Mouse (Mus musculus) hindbrain, embryonic 10.5 days (tissue): ENCODE data around the gene Lrrc2. TPM values are rescaled to one million over a fixed set of nuclear protein-coding genes. Genes with fewer than 3 reads are reported as not detected.

ENCODE experiments used
- DNase-seq: peaks from one replicate; pipeline ENCODE4 v3.0.0-alpha.2; 2017; ENCODE audit warnings: low spot score
- H3K27ac ChIP-seq: fragments of 300-500 bp; sonication (generic); 2 replicates; pipeline ENCODE4 v1.5.1; 2016; ENCODE audit warnings: mild to moderate bottlenecking, moderate library complexity
- H3K27me3 ChIP-seq: fragments of 300-500 bp; sonication (generic); 2 replicates; pipeline ENCODE4 v1.6.1; 2016; ENCODE audit warnings: mild to moderate bottlenecking; ENCODE audit not compliant: poor library complexity, insufficient read depth, severe bottlenecking
- H3K36me3 ChIP-seq: fragments of 300-500 bp; sonication (generic); 2 replicates; pipeline ENCODE4 v1.6.1; 2016; ENCODE audit warnings: mild to moderate bottlenecking, moderate library complexity
- H3K4me1 ChIP-seq: fragments of 300-500 bp; sonication (generic); replicated peaks from 2 replicates; pipeline ENCODE4 v1.6.1; 2016; ENCODE audit warnings: mild to moderate bottlenecking
- H3K4me3 ChIP-seq: fragments of 300-500 bp; sonication (generic); 2 replicates; pipeline ENCODE4 v1.5.1; 2016; ENCODE audit warnings: mild to moderate bottlenecking, moderate library complexity
- H3K9me3 ChIP-seq: fragments of 300-500 bp; sonication (generic); 2 replicates; pipeline ENCODE4 v1.6.1; 2016; ENCODE audit warnings: mild to moderate bottlenecking, moderate library complexity
- WGBS: fragments of 180-500 bp; shearing (Covaris S2); methylation state at CpG from one replicate; pipeline ENCODE4 v1.1.7; 2016; 5-methylcytosine and 5-hydroxymethylcytosine counted together
- polyA plus RNA-seq: library from polyadenylated mRNA; unstranded; fragments of >200 nt; fragmentation: Nextera tagmentation; extraction: Ambion mirVana; gene quantifications from 2 replicates; pipeline ENCODE4 v1.2.1, GENCODE M21; 2016

Lrrc2 gene
- polyA plus RNA-seq, 1 experiment from 2014 or later = 0.33 TPM

DNA sequence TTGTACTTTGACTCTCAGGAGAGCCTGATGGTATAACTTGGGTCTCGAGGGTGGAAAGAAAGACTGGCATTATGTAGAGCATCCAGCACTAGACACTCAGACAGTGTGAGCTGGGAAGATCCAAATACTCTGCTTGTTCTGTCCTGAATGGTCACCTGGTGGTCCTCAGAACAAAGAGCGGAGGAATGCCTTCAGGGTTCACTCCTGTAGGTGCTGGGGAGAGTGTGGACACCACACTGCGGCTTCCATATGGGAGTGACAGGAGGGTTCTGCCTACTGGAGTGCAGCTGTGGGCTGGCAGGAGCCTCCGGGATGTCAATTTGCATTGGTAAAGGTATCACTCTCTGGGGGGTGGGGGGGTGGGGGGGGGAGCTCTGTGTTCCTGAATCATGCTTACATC, 31.0 kb downstream of the Lrrc2 start:
- Histone ChIP-seq H3K36me3 (no peaks in the 10 kb centered on the region), H3K9me3 (0 out of 2 replicates have a peak, but pooled peaks cover 3% of the 10 kb centered on the region), H3K4me3 (no peak overlapping the region), H3K27ac (no peak overlapping the region), H3K4me1 (no peaks in the 10 kb centered on the region), H3K27me3 (no peaks in the 10 kb centered on the region)
- WGBS = 54% methylated on average over 4 of the region's 4 CpGs
- no peak for DNase-seq

DNA sequence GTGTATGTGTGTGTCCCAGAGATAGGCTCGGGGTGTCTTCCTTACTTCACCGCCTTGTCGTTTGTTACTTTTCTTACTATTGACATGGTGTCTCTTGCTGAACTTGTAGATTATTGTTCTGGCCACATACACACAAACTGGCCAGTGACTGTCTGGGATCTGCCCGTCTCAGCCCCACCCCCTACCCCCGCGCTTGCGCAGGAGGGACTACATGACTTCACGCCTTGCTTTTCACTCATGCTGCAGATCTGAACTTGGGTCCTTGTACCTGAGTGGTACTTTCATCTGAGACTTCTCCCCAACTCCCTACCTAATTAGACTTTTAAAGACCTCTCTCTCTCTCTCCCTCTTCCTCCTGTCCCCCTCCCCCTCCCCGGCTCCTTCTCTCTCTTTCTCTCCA, 32.8 kb downstream of the Lrrc2 start:
- 0 out of 2 replicates have a peak, but pooled peaks cover 3% of the 10 kb centered on the region for H3K9me3 ChIP-seq
- no peaks in the 10 kb centered on the region for H3K27me3 ChIP-seq
- 92% methylated on average over 9 of the region's 9 CpGs for WGBS
- DNase-seq = no peak
- H3K27ac ChIP-seq = no peak overlapping the region
- no peaks in the 10 kb centered on the region for H3K36me3 ChIP-seq
- H3K4me1 ChIP-seq = no peaks in the 10 kb centered on the region
- no peak overlapping the region for H3K4me3 ChIP-seq

DNA sequence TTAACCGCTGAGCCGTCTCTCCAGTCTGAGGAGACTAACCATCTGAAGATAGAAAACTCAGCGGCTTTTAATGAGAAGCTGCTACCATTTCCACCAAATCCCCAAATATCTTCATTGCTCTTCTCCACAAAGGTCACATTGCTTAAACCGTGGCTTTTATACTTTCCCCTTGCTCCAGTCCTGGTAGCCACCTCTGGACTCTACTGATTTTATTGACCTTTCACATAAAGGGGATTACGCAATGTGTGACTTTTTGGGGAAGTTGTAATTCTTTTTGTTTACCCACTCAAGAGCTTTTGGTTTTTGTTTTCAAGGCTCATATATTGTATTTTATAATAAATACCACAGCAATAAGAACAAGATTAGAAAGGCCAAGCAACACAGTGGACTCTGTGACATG, 34.2 kb downstream of the Lrrc2 start:
- no peak for DNase-seq
- H3K4me3 ChIP-seq = no peak overlapping the region
- H3K36me3 ChIP-seq = no peaks in the 10 kb centered on the region
- no peaks in the 10 kb centered on the region for H3K27me3 ChIP-seq
- 95% methylated on average over 5 of the region's 5 CpGs for WGBS
- H3K4me1 ChIP-seq = no peaks in the 10 kb centered on the region
- H3K9me3 ChIP-seq = 0 out of 2 replicates have a peak, but pooled peaks cover 3% of the 10 kb centered on the region
- no peak overlapping the region for H3K27ac ChIP-seq

DNA sequence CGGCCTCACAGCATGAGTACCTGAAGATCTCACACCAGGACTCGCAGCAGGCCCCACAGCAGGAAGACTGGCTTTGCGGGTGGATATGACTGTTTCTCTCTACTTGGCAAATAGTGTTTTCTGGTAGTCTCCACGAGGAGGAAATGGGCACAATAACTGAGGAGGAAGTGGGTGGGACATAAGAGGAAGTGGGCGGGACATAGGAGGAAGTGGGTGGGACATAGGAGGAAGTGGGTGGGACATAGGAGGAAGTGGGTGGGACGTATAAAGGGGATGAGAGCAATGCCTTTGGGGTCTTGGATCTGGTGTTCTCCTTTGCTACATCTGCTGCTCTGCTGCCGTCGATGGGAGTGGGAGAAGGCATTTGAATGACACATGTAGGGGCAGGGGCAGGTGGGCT, 34.6 kb downstream of the Lrrc2 start:
- H3K4me3 ChIP-seq = no peak overlapping the region
- H3K36me3 ChIP-seq = no peaks in the 10 kb centered on the region
- no peak overlapping the region for H3K27ac ChIP-seq
- 87% methylated on average over 8 of the region's 8 CpGs for WGBS
- no peak for DNase-seq
- no peaks in the 10 kb centered on the region for H3K4me1 ChIP-seq
- 0 out of 2 replicates have a peak, but pooled peaks cover 3% of the 10 kb centered on the region for H3K9me3 ChIP-seq
- no peaks in the 10 kb centered on the region for H3K27me3 ChIP-seq

DNA sequence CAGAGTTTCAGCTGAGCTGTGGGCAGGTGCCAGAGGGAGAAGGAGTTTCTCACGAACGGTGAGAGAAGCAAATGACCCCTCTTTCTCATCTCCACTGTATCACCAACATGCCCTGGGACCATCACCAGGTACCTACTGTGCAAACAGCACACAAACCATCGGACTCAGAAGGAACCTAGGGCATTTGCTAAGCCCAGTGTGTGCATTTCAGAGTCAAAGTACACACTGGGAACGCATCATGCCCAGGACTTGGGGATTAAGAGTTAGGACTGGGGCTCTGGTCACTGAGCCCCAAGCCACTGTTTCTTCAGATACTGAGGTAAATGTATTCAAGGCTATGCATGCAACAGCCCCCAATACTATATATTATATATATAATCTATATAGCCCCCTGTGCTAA, 36.0 kb downstream of the Lrrc2 start:
- Histone ChIP-seq H3K27me3 (no peaks in the 10 kb centered on the region), H3K36me3 (no peaks in the 10 kb centered on the region), H3K4me3 (no peak overlapping the region), H3K9me3 (0 out of 2 replicates have a peak, but pooled peaks cover 3% of the 10 kb centered on the region), H3K4me1 (no peaks in the 10 kb centered on the region), H3K27ac (no peak overlapping the region)
- DNase-seq = no peak
- WGBS = 79% methylated on average over 4 of the region's 4 CpGs

DNA sequence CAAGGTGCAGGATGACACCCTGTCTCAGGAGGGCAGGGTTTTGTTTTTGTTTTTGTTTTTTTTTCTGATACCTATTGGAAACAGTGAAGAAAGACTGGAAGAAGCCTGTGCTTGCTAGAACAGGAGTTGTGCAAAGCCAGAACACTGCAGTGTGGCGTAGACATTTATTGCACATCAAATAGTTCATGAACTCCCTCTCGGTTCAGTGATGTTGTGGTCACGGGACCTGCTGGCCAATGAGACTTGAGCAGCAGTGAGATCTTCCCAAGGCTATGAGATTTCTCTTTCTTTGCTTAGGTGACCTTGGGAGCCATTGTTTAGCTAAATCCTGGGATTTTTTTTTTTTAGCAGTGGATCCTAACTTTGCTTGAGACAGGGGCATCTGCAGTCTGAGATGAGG, 36.7 kb downstream of the Lrrc2 start:
- WGBS = 90% methylated on average over 3 of the region's 3 CpGs
- no peaks in the 10 kb centered on the region for H3K4me1 ChIP-seq
- H3K27me3 ChIP-seq = no peaks in the 10 kb centered on the region
- 0 out of 2 replicates have a peak, but pooled peaks cover 3% of the 10 kb centered on the region for H3K9me3 ChIP-seq
- no peaks in the 10 kb centered on the region for H3K36me3 ChIP-seq
- no peak for DNase-seq
- no peak overlapping the region for H3K4me3 ChIP-seq
- H3K27ac ChIP-seq = no peak overlapping the region

DNA sequence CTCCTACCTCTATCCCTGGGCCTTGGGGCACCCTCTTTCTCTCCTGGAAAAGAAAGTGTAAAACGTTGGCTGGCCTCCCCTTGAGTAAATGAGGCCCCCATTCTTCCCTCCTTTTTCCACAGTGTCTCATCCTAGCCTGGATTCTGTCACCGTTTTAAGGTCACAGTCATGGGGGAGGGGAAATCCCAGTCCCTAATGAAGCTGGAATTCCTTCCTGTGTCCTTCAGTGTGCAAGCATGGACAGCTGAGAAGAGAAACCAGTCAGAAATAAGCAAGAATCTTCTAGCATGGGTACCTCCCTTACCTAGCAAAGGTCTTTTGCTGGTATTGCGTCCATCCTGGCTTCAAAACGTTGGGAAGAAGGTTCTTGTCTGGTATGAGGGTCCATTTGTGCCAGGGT, 37.8 kb downstream of the Lrrc2 start:
- Histone ChIP-seq H3K4me1 (0 out of 2 replicates have a peak, but pooled peaks cover 4% of the 10 kb centered on the region), H3K4me3 (no peak overlapping the region), H3K27ac (no peak overlapping the region), H3K9me3 (0 out of 2 replicates have a peak, but pooled peaks cover 3% of the 10 kb centered on the region), H3K27me3 (no peaks in the 10 kb centered on the region), H3K36me3 (no peaks in the 10 kb centered on the region)
- WGBS = 67% methylated on average over 4 of the region's 4 CpGs
- no peak for DNase-seq

DNA sequence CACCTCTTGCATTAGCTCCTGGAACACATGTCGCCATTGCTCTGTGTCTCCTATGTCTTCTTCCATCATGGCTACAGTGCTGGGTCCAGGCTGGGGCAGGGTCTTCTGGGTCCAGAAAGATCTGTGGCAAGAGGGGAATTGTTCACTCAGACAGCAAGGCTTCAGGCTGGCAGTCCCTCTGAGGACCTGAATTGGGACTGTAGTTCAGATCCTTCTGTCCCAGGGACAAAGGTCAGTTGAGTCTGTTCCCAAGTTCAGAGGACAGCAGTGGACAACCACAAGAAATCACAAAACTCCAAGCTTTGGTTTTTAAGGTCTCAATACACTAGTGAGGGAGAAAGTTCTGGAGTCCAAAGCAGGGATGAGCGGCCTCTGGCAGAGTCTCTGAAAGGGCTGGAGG, 38.2 kb downstream of the Lrrc2 start:
- DNase-seq = no peak
- Histone ChIP-seq H3K4me1 (0 out of 2 replicates have a peak, but pooled peaks cover 4% of the 10 kb centered on the region), H3K4me3 (no peak overlapping the region), H3K27ac (no peak overlapping the region), H3K36me3 (no peaks in the 10 kb centered on the region), H3K27me3 (no peaks in the 10 kb centered on the region), H3K9me3 (0 out of 2 replicates have a peak, but pooled peaks cover 3% of the 10 kb centered on the region)
- WGBS = 80% methylated on average over 2 of the region's 2 CpGs

DNA sequence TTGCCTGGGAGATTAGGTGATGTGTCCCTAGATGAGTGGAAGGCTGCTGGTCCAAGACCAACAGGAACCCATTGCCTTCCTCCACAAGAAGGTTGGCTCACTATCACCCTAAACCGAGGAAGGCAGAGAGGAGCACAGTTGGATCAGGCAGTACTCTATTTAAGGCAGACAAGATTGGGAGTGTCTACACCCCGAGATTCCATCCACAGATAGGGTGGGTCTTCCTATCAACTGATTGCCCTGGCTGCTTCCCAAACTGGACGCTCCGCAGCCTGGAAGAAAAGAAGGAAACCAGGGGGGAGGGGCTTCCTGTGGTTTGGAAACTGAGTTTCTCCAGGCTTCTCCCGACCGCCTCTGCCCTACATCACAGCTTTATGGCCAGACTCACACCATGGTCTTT, 38.9 kb downstream of the Lrrc2 start, which contains the start of gene Rtp3:
Gene Rtp3, minus strand, starts transcription at position 380 of the 400 bp plus-strand sequence.
- H3K4me3 ChIP-seq = no peak within 1 kb of the TSS
- H3K36me3 ChIP-seq = no peaks in the 10 kb centered on the region
- H3K4me1 ChIP-seq = 0 out of 2 replicates have a peak, but pooled peaks cover 7% of the 10 kb centered on the region
- no peak within 1 kb of the TSS for H3K27ac ChIP-seq
- H3K9me3 ChIP-seq = 0 out of 2 replicates have a peak, but pooled peaks cover 3% of the 10 kb centered on the region
- no peak for DNase-seq
- WGBS = 74% methylated on average over 6 of the region's 6 CpGs
- no peaks in the 10 kb centered on the region for H3K27me3 ChIP-seq

DNA sequence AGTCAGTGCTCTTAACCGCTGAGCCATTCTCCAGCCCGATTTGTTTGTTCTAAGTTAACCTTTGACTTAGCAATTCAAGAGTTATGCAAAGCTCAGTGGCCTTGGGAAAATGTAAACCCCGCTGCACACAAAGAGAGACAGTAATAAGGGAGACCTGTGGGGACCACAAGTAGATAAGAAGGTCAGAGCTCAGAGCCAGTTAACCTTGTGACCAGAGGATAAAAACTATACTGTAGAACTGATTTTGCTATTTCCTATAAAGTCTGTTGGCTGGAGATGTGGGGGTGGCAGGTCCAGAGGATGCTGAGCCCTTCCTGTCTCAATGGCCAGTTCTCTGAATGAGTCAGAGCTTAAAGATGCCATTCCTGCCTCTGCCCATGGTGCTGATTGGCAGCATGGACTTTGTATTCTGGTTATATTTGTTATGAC, 42.0 kb downstream of the Lrrc2 start:
- peak; percentile 11 for DNase-seq
- WGBS = 41% methylated on average over 3 of the region's 3 CpGs
- Histone ChIP-seq H3K9me3 (no peaks in the 10 kb centered on the region), H3K36me3 (no peaks in the 10 kb centered on the region), H3K27ac (no peak overlapping the region), H3K4me3 (no peak overlapping the region), H3K4me1 (0 out of 2 replicates have a peak, but pooled peaks cover 7% of the 10 kb centered on the region), H3K27me3 (no peaks in the 10 kb centered on the region)

DNA sequence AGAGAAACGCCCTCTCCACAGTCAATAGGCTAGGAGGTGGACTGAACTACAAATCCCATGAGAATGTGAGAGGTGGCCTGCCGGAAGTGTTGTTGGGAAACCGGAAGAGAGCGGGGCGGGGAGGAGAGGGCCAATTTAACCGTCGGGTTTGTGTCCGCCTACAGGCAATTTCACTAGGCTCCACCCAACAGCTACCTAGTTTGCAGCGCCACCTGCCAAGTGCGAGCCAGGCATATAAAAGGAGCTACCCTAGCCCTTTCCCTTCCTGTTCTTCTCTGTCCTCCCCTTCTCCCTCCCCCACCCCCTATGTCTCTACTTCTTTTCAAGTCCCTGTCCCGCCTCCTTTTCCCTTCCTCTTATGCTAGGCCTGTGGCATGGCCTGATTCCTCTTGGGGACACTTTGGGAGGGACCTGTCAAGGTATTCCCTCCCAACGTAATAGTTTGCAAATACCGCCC, 43.4 kb downstream of the Lrrc2 start:
- WGBS = 8% methylated on average over 13 of the region's 13 CpGs
- DNase-seq = peak; percentile 83

DNA sequence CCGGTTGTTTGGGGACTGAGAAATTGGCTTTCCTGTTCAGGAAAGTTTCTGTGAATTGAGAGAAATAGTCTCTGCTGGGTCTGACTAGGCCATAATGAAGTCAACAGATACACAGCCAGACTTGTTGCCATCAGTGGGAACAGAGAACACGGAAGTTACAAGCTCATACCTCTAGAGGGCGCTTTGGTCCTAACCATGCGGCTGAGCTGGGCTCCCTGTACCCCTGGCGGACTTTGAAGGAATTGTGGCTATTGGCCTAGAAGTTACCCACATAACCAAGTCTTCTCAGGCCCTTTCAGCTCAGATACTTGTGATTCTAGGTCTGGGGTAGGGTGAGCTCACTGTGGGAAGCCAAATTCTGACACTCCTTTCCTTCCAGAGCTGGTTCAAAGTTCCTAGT, 45.9 kb downstream of the Lrrc2 start:
- no peak overlapping the region for H3K4me3 ChIP-seq
- no peaks in the 10 kb centered on the region for H3K27me3 ChIP-seq
- no peaks in the 10 kb centered on the region for H3K9me3 ChIP-seq
- DNase-seq = peak; percentile 69
- no peaks in the 10 kb centered on the region for H3K36me3 ChIP-seq
- H3K27ac ChIP-seq = no peak overlapping the region
- H3K4me1 ChIP-seq = peaks cover 20% of the 10 kb centered on the region; the same call in 1 of the 2 replicates
- WGBS = 5% methylated on average over 5 of the region's 5 CpGs

More for the DNA sequence above, 43.4 kb downstream of the Lrrc2 start:
- no peaks in the 10 kb centered on the region for H3K9me3 ChIP-seq
- H3K36me3 ChIP-seq = no peaks in the 10 kb centered on the region
- peak overlapping the region; percentile 51 for H3K4me3 ChIP-seq
- peak overlapping the region; percentile 86 for H3K27ac ChIP-seq
- peaks cover 16% of the 10 kb centered on the region; the same call in 1 of the 2 replicates for H3K4me1 ChIP-seq
- H3K27me3 ChIP-seq = no peaks in the 10 kb centered on the region

DNA sequence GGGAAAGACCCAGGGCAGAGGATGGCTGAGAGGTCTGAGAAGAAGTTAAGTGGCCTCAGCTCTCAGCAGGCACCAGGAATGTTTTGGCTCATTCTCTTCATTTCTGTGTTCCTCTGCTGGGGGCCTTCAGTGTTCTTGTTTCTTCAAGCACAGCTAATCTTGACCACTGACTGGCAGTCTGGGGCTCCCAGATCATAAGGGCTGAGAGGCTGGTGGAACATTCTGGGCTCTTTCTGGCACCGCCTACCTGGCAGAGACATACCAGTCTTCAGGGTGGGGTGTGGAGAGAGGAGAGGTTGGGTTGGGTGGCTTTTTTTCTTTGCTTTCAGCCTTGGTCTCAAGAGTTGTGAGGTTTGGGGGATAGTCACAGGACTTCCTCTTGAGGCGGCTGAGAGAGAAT, 47.7 kb downstream of the Lrrc2 start:
- Histone ChIP-seq H3K4me3 (no peak overlapping the region), H3K36me3 (no peaks in the 10 kb centered on the region), H3K27ac (peak overlapping the region; percentile 29; the same call in 1 of the 2 replicates), H3K4me1 (peaks cover 16% of the 10 kb centered on the region; the same call in 1 of the 2 replicates), H3K27me3 (no peaks in the 10 kb centered on the region), H3K9me3 (no peaks in the 10 kb centered on the region)
- 92% methylated on average over 2 of the region's 2 CpGs for WGBS
- DNase-seq = no peak
